Mouse (Mus musculus): Measurements from ENCODE around the gene Gm8914. TPM values are rescaled to one million over a fixed set of nuclear protein-coding genes. Genes with fewer than 3 reads are reported as not detected.
"Not testable (repeated sequence)": the region's sequence is repeated elsewhere in the genome, so short reads cannot be mapped to it uniquely, and the experiment has no call there.

The Gm8914 gene
- not detected in 2 replicates for polyA plus RNA-seq (2015; fragmentation: Nextera tagmentation; extraction: Ambion mirVana)

DNA sequence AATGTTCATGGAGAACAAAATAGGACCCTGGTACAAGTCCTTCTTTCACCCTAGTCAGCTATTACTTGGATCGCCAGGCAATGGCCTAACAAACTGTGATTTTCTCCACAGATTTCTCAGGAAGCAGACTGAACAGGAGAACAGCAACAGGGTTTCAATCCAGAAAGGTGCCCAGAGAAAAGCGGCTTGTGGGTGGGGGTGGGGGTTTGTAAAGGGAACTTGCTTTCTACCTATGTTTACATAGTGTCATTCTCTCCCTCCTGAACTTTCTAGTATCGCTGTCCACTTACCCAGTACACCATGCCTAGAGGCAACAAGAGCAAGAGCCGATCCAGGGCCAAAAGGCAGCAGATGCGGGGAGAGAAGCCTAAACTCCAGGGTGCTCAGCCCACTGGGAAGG, at the start of gene Gm8914:
Gene Gm8914, plus strand, starts transcription at position 301 of the 400 bp plus-strand sequence.
- H3K4me2 ChIP-seq; ATAC-seq (ENCODE audit: insufficient number of reproducible peaks, low FRiP score, low TSS enrichment, low read depth); H3K4me1 ChIP-seq; H3K9me3 ChIP-seq; H3K36me3 ChIP-seq; H3K27me3 ChIP-seq; H3K9ac ChIP-seq; H3K4me3 ChIP-seq; H3K27ac ChIP-seq: not testable (repeated sequence)
- WGBS, result no CpG with 5 or more reads among the region's 5 CpGs

Other genes with a start within 250 kb of the Gm8914 start
- not detected in 2 replicates for gene Mageb2, start 148.4 kb upstream of the Gm8914 start, polyA plus RNA-seq (2015; fragmentation: Nextera tagmentation; extraction: Ambion mirVana)
- not detected in 2 replicates for gene Gm5072, start 87.6 kb upstream of the Gm8914 start, polyA plus RNA-seq (2015; fragmentation: Nextera tagmentation; extraction: Ambion mirVana)
- not detected in 2 replicates for gene 1700084M14Rik, start 95.8 kb downstream of the Gm8914 start, polyA plus RNA-seq (2015; fragmentation: Nextera tagmentation; extraction: Ambion mirVana)
- not detected in 2 replicates for gene Gm14781, start 152.1 kb downstream of the Gm8914 start, polyA plus RNA-seq (2015; fragmentation: Nextera tagmentation; extraction: Ambion mirVana)